Mouse (Mus musculus): ENCODE data around the gene Tlcd2. TPM values are rescaled to one million over a fixed set of nuclear protein-coding genes. Genes with fewer than 3 reads are reported as not detected.

Gene Tlcd2
- polyA plus RNA-seq, 1 experiment from 2014 or later, result 8.6 TPM

- Histone ChIP-seq H3K9ac (no peak overlapping the region), H3K4me3 (no peak overlapping the region), H3K36me3 (no peaks in the 10 kb centered on the region), H3K4me2 (replicated peaks) (no peak overlapping the region), H3K27me3 (replicated peaks) (no peaks in the 10 kb centered on the region), H3K9me3 (no peaks in the 10 kb centered on the region), H3K4me1 (peaks cover 8% of the 10 kb centered on the region; the same call in 1 of the 2 replicates), H3K27ac (no peak overlapping the region)
- 88% methylated on average over 11 of the region's 11 CpGs for WGBS
- no peak for ATAC-seq (ENCODE audit: low FRiP score, low read depth)
These were observed 11.1 kb downstream of the Tlcd2 start for GRCm38 (mm10) chr11:75472469-75473081.

DNA sequence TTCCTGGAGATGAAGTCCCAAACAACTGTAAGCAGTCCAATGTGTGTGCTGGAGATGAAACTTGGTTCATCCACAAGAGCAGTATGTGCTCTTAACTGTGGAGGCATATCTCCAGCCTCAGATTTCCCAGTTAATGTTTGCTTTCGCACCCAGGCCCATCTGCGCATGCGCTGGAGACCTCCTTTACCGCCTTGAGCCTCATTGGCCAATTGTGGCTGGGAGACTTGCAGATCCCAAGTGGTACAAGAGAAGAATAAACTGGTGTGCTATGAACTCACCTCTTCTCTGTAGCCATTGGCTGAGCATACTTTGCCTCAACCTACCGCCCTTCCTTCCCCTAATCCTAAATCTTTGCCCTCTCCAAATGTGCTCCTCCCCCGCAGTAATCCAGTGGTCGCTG, 11.9 kb downstream of the Tlcd2 start:
- 66% methylated on average over 7 of the region's 7 CpGs for WGBS
- Histone ChIP-seq H3K27ac (no peak overlapping the region), H3K9ac (no peak overlapping the region), H3K4me2 (replicated peaks) (no peak overlapping the region), H3K4me3 (no peak overlapping the region), H3K9me3 (no peaks in the 10 kb centered on the region), H3K27me3 (replicated peaks) (no peaks in the 10 kb centered on the region), H3K4me1 (no peaks in the 10 kb centered on the region), H3K36me3 (no peaks in the 10 kb centered on the region)
- ATAC-seq (ENCODE audit: low FRiP score, low read depth), result no peak

- H3K4me2 ChIP-seq (replicated peaks), result peak overlapping the region; percentile 41
- peaks cover 23% of the 10 kb centered on the region for H3K36me3 ChIP-seq
- no peak overlapping the region for H3K27ac ChIP-seq
- H3K4me3 ChIP-seq, result no peak overlapping the region
- no peaks in the 10 kb centered on the region for H3K9me3 ChIP-seq
- peak; percentile 35; the same call in 1 of the 2 replicates for ATAC-seq (ENCODE audit: low FRiP score, low read depth)
- no peak overlapping the region for H3K9ac ChIP-seq
- peaks cover 9% of the 10 kb centered on the region for H3K4me1 ChIP-seq
- H3K27me3 ChIP-seq (replicated peaks), result no peaks in the 10 kb centered on the region
- 18% methylated on average over 3 of the region's 3 CpGs for WGBS
These were observed 24.7 kb downstream of the Tlcd2 start for GRCm38 (mm10) chr11:75486192-75486591.

DNA sequence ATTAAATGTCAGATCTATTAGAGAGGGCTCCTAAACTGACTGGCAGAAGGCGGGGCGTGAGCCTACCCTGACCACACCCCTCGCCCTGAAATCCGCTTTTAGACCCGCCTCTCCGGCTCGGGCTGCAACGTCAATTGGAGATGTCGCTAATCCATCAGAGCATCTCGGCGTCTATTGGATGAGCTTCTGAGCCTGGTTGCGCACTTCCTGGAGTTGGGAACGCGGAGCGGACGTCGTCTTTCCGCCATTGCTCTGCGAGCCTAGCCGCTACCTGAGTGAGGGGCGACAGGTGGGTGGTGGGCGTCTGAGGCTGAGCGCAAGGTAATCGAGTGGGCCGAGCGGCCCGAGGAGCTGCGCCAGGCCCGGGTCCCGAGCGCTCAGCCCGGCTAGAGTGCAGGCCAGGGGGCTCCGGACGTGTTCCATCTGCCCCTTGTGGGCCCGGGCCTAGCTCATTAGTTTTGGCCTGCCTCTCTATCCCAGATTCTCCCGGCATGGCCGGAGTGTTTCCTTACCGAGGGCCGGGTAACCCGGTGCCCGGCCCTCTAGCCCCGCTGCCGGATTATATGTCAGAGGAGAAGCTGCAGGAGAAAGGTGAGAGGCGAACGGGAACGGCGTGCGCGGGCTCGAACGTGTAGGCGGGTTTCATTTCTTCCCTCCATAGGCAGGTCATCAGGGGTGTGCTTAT, 25.2 kb downstream of the Tlcd2 start, which contains the start of gene Prpf8:
Gene Prpf8 (plus strand): TSS at position 216 of the 685 bp plus-strand sequence.
- peak within 1 kb of the TSS; percentile 81 for H3K4me2 ChIP-seq (replicated peaks)
- peak within 1 kb of the TSS; percentile 95 for H3K4me3 ChIP-seq
- under 1% methylated on average over 52 of the region's 52 CpGs for WGBS
- peak within 1 kb of the TSS; percentile 47; the same call in 1 of the 2 replicates for H3K27ac ChIP-seq
- peaks cover 29% of the 10 kb centered on the region for H3K36me3 ChIP-seq
- ATAC-seq (ENCODE audit: low FRiP score, low read depth), result peak; percentile 99
- no peaks in the 10 kb centered on the region for H3K27me3 ChIP-seq (replicated peaks)
- no peaks in the 10 kb centered on the region for H3K9me3 ChIP-seq
- peak within 1 kb of the TSS; percentile 93 for H3K9ac ChIP-seq
- peaks cover 9% of the 10 kb centered on the region for H3K4me1 ChIP-seq

GRCm38 (mm10) chr11:75487496-75487895, 26.0 kb downstream of the Tlcd2 start:
- Histone ChIP-seq H3K4me1 (peaks cover 9% of the 10 kb centered on the region), H3K4me3 (peak overlapping the region; percentile 95), H3K36me3 (peaks cover 36% of the 10 kb centered on the region), H3K9me3 (no peaks in the 10 kb centered on the region), H3K4me2 (replicated peaks) (peak overlapping the region; percentile 81), H3K27me3 (replicated peaks) (no peaks in the 10 kb centered on the region), H3K27ac (no peak overlapping the region), H3K9ac (peak overlapping the region; percentile 93)
- no peak for ATAC-seq (ENCODE audit: low FRiP score, low read depth)
- 47% methylated on average over 6 of the region's 6 CpGs for WGBS

DNA sequence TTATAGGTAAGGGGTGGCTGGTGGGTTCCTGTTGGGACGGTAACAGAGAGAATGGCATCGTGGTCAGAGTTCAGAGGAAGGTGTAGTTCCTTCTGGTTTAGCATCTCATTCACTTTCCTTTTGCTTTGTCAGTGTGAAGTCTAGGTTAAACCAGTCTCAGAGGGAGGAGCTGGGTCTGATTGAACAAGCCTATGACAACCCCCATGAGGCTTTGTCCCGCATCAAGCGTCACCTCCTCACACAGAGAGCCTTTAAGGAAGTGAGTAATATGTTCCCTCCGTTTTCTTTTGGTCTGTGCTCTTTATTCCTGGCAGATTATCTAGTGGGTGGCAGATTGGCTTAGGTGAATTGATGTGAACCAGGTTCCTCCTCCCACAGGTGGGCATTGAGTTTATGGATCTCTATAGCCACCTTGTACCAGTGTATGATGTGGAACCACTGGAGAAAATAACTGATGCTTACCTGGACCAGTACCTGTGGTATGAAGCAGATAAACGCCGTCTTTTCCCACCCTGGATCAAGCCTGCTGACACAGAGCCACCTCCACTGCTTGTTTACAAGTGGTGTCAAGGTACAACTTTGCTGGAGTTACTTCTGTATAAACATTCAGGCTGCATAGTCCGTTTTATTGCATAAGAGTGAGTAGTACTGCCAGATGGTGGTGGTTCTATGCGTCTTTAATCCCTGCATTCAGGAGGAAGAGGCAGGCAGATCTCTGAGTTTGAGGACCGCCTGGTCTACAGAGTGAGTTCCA, 33.0 kb downstream of the Tlcd2 start:
- H3K27me3 ChIP-seq (replicated peaks), result no peaks in the 10 kb centered on the region
- no peak overlapping the region for H3K4me2 ChIP-seq (replicated peaks)
- H3K9me3 ChIP-seq, result no peaks in the 10 kb centered on the region
- H3K4me3 ChIP-seq, result no peak overlapping the region
- WGBS, result 94% methylated on average over 10 of the region's 10 CpGs
- H3K9ac ChIP-seq, result no peak overlapping the region
- ATAC-seq (ENCODE audit: low FRiP score, low read depth), result no peak
- no peak overlapping the region for H3K27ac ChIP-seq
- H3K36me3 ChIP-seq, result peaks cover 99% of the 10 kb centered on the region
- H3K4me1 ChIP-seq, result no peaks in the 10 kb centered on the region

GRCm38 (mm10) chr11:75498126-75498525, 36.6 kb downstream of the Tlcd2 start:
- Histone ChIP-seq H3K27me3 (replicated peaks) (no peaks in the 10 kb centered on the region), H3K4me2 (replicated peaks) (no peak overlapping the region), H3K4me3 (no peak overlapping the region), H3K9me3 (no peaks in the 10 kb centered on the region), H3K27ac (no peak overlapping the region), H3K36me3 (peaks cover 99% of the 10 kb centered on the region), H3K4me1 (no peaks in the 10 kb centered on the region), H3K9ac (no peak overlapping the region)
- WGBS, result 91% methylated on average over 1 of the region's 1 CpGs
- ATAC-seq (ENCODE audit: low FRiP score, low read depth), result no peak

DNA sequence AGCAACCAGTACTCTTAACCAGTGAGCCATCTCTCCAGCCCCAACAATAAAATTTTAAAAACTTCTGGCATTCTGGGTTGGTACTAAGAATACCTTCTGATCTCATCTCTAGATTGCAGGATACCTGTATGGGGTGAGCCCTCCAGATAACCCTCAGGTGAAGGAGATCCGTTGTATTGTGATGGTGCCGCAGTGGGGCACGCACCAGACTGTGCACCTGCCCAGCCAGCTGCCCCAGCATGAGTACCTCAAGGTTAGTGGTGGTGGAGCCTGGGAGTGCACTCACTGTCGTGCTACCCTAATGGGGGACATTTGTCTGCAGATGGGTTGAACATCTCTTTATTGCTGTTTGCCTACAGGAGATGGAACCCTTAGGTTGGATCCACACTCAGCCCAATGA, 46.6 kb downstream of the Tlcd2 start:
- H3K36me3 ChIP-seq, result peaks cover 65% of the 10 kb centered on the region
- no peak overlapping the region for H3K27ac ChIP-seq
- no peak overlapping the region for H3K9ac ChIP-seq
- peaks cover 21% of the 10 kb centered on the region for H3K4me1 ChIP-seq
- no peaks in the 10 kb centered on the region for H3K9me3 ChIP-seq
- no peak for ATAC-seq (ENCODE audit: low FRiP score, low read depth)
- H3K27me3 ChIP-seq (replicated peaks), result no peaks in the 10 kb centered on the region
- H3K4me3 ChIP-seq, result no peak overlapping the region
- WGBS, result 91% methylated on average over 4 of the region's 4 CpGs
- no peak overlapping the region for H3K4me2 ChIP-seq (replicated peaks)

DNA sequence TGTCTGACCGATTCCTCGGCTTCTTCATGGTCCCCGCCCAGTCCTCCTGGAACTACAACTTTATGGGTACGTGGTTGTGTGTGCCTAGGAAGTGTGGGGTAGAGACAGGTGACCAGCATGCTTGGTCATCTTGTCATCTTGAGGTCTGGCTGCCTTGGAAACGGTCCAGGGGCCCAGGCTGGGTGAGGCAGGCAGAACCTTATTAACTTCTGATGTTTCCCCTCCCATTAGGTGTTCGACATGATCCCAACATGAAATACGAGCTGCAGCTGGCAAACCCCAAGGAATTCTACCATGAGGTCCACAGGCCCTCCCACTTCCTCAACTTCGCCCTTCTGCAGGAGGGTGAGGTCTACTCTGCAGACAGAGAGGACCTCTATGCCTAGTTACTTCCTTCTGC, 47.4 kb downstream of the Tlcd2 start:
- no peak overlapping the region for H3K9ac ChIP-seq
- WGBS, result 79% methylated on average over 8 of the region's 8 CpGs

DNA sequence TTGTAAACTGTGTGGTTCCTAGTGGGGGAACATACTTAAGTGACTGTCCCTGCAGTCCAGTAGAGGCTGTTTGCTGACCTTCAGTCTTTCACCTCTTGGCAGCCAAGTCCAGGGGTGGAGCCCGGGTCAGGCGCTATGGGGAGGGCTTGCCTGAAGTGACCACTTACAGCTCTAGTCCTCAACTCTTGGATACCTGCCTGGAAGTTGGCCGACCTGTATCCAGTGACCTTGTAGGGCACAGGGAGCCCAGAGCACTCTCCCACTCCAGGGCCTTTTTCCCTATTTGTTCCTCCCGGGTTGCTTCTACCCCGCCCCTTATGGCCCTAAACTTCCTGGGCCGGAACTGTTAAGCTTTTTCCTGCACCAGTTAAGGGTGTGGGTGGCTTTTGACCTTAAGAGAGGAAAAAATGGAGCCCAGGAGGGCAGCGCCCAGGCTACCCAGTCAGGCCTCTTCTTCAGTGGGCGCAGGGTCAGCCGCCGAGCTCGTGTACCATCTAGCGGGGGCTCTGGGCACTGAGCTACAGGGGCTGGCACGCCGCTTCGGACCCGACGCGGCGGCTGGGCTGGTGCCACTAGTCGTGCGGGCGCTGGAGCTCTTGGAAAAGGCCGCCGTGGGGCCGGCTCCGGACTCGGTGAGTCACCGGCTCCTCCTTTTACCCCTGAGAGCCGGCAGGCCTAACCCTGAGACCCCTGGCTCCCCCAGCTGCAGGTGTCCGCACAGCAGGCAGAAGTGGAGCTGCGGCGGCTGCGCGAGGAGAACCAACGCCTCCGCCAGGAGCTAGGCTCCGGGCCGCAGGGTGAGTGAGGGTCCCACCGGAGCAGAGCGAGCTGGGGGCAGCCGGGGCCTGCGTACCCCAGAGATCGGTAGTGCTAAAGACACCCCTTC, 48.5 kb downstream of the Tlcd2 start, which contains the start of gene Rilp:
Gene Rilp (plus strand): TSS at position 354 of the 886 bp plus-strand sequence.
- 2% methylated on average over 43 of the region's 43 CpGs for WGBS
- Histone ChIP-seq H3K4me3 (peak within 1 kb of the TSS; percentile 48), H3K27me3 (replicated peaks) (no peaks in the 10 kb centered on the region), H3K27ac (no peak within 1 kb of the TSS), H3K9ac (peak within 1 kb of the TSS; percentile 58), H3K4me2 (replicated peaks) (peak within 1 kb of the TSS; percentile 92), H3K4me1 (peaks cover 21% of the 10 kb centered on the region), H3K9me3 (no peaks in the 10 kb centered on the region), H3K36me3 (peaks cover 48% of the 10 kb centered on the region)
- ATAC-seq (ENCODE audit: low FRiP score, low read depth), result peak; percentile 84

More for the DNA sequence above, 47.4 kb downstream of the Tlcd2 start:
- Histone ChIP-seq H3K4me2 (replicated peaks) (no peak overlapping the region), H3K4me3 (no peak overlapping the region), H3K27me3 (replicated peaks) (no peaks in the 10 kb centered on the region), H3K36me3 (peaks cover 59% of the 10 kb centered on the region), H3K9me3 (no peaks in the 10 kb centered on the region), H3K27ac (no peak overlapping the region), H3K4me1 (peaks cover 21% of the 10 kb centered on the region)
- no peak for ATAC-seq (ENCODE audit: low FRiP score, low read depth)

DNA sequence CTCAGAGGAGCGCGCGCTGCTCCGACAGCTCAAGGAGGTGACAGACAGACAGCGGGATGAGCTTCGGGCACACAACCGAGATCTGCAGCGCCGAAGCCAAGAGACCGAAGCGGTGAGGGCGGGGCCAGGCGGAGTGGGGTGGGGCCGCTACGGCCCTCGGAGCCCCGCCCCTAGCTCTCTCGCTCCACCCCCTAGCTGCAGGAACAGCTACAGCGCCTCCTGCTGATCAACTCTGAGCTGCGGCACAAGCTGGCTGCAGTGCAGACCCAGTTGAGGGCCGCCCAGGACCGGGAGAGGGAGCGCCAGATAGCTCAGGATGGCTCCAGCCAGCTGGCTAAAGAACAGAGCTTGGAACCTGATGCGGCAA, 49.1 kb downstream of the Tlcd2 start:
- H3K4me2 ChIP-seq (replicated peaks), result peak overlapping the region; percentile 92
- H3K4me3 ChIP-seq, result peak overlapping the region; percentile 48
- H3K9me3 ChIP-seq, result no peaks in the 10 kb centered on the region
- ATAC-seq (ENCODE audit: low FRiP score, low read depth), result peak; percentile 91
- peaks cover 44% of the 10 kb centered on the region for H3K36me3 ChIP-seq
- peaks cover 21% of the 10 kb centered on the region for H3K4me1 ChIP-seq
- no peaks in the 10 kb centered on the region for H3K27me3 ChIP-seq (replicated peaks)
- 2% methylated on average over 24 of the region's 24 CpGs for WGBS
- no peak overlapping the region for H3K27ac ChIP-seq
- H3K9ac ChIP-seq, result peak overlapping the region; percentile 58
